Mouse (Mus musculus) 3134 (cell line): ENCODE data around the gene Specc1.

Experiments
- DNase-seq: peaks from one replicate; pipeline ENCODE4 v3.0.0-alpha.2; 2011; ENCODE audit warnings: low spot score; ENCODE audit not compliant: insufficient read length; ENCODE audit errors: extremely low read depth

Specc1 gene

DNA sequence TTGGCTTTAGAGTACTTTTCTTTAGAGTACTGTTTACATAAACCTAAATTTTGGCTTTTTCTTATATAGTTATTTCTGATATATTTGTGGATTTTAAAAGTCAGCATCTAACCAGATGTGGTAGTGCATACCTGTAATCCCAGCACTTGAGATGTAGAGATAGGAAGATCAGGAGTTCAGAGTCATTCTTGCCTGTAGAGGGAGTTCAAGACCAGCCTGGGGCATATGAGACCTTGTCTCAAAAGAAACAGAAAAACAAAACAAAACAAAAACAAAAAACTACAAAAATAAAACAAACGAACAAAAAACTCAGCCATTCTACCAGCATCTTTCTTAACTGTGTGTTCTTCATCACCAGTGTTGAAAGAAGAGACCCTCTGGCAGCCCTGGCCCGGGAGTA lies 204.9 kb downstream of the Specc1 start:
- no peak for DNase-seq

DNA sequence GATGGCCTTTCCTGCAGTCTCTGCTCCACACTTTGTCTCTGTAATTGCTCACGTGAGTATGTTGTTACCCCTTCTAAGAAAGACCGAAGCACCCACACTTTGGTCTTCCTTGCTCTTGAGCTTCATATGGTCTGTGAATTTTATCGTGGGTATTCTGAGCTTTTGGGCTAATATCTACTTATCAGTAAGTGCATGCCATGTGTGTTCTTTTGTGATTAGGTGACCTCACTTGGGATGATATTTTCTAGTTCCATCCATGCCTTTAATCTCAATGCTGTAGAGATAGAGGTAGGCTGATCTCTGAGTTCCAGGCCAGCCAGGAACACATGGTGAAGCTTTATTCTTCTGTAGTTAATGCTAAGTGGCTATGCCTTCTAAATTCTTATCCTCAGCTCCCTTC lies 207.8 kb downstream of the Specc1 start:
- DNase-seq: no peak

DNA sequence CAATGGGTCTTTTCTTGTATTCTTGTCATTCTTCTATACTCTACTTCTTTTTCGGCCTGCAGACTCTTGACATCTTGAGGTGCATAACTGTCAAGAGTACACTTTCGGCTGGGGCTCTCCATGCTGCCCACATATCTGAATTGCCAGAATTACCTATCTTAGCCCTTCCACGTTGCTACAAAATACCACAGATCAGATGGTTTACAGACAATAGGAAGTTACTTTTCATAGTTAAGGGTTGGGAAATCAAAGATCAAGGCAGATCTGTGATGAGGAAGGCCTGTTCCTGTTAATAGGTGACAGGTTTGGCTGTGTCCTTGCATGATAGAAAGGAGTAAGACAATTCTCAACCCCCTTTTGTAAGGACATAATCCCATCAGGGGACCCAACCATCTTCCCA lies 209.9 kb downstream of the Specc1 start:
- no peak for DNase-seq

DNA sequence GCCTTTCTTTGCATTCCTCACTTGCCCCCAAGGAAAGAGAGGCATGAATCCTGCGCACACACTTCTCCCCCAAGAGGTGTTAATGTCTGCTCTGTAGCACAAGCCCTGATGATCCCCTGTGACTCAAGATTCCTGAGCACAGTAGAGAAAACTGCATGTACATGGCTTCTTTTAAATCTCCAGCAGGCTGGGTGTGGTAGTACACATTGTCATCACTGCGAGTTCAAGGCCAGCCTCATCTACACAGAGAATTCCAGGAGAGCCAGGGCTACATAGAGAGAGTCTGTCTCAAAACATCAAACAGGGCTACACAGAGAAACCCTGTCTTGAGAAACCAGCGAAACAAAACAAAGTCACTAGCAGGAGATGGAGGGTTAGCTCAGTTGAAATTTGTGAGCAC lies 211.6 kb downstream of the Specc1 start:
- no peak for DNase-seq

DNA sequence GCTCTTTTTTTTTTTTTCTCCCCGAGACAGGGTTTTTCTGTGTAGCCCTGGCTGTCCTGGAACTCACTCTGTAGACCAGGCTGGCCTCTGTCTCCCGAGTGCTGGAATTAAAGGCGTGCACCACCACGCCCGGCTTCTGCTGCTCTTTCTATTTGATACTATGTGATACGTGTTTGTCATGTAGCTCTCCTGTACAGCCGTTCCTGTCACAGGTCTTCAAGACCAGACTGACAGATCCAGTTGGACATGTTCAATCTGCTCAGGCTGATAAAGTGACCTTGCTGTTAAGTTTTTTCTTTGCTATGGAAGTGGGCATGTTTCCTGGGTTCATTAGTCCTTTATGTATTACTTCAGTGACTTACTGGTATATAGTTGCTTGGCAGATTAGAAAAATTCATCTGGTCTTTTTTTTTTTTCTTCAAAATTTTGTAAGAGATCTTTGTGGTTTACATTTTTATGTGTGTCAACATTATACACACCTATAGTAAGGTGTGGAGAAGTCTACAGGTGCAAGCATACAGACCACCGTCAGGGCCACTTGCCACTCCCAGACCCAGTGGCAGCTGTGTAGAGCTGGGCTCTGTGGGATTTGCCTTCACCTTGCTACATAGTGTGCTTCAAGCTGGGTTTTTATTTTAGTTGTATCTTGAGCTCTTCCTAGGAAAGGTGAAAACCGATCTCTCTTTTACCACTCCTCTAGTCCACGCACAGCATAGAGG lies 221.0 kb downstream of the Specc1 start:
- DNase-seq: no peak

DNA sequence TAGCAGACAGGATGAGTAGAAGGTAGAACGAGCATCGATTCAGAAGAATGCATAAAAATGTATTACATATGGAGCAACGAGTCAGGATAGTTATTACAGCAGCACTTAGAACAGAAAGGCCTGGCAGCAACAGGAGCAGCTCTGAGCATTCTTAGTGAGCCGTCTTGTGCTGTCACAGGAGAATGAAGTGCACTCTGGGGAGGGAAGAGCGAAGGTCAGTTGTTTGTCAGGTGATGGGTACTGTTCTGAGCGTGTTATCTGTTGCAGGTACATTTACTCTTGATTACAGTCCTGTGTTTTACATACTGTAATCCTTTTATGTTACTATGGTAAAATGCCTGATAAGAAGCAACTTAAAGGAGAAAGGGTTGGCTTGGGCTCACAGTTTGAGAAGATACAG lies 224.2 kb downstream of the Specc1 start:
- DNase-seq: no peak

DNA sequence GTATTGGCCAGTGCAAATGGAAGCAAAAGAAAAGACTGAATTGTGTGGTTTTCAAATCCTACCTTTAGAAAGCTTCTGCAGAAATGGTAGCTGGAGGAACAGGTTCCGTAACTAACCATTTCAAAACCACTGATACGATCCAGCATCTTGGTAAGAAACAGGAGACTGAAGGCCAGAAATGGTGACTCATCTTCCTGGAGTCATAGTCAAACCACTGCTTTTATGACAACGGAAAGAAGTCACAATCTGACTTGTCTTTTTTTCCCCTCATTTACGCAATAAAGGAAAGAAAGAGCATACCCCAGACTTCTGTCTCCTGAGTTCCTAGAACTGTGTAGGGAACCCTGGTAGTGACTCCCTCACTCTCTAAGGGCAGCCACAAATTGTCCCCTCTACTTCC lies 228.3 kb downstream of the Specc1 start:
- DNase-seq: peak; percentile 51

DNA sequence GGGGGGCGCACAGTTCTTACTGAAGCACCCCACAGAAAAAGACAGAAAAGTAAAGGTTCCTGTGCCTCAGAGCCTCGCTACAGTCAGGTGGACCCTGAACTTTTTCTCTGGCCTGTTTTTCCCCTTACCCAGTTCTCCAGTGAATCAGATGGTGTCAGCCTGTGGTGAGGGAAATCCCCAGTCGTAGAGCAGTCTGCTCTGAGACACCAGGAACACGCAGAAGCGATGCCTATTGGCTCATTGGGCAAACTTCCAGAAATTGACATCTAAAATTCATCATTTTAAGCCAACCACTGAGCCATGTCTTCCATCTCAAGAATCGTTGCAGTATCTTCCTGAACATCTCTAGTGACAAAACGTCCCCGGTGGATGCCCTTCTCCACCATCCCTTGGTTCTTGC lies 230.5 kb downstream of the Specc1 start:
- DNase-seq: no peak

DNA sequence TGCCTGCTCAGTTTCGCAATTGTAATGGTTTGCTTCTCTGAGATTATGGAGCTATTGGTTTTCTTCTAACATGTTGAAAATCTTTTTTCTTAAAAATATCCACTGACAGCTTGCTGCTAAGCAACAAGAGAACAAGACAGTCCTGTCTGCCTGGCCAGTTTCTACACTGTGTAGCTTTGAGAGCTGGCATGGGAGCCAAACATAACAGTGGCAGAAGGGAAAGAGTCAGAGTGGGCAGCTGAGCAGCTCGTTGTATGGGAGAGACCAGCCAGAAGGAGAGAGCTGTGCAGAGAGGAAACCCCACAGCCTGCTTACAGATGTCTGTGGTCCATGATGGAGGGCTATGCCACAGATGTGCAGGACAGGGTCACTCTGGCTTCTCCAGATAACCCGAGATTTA lies 235.5 kb downstream of the Specc1 start:
- no peak for DNase-seq

DNA sequence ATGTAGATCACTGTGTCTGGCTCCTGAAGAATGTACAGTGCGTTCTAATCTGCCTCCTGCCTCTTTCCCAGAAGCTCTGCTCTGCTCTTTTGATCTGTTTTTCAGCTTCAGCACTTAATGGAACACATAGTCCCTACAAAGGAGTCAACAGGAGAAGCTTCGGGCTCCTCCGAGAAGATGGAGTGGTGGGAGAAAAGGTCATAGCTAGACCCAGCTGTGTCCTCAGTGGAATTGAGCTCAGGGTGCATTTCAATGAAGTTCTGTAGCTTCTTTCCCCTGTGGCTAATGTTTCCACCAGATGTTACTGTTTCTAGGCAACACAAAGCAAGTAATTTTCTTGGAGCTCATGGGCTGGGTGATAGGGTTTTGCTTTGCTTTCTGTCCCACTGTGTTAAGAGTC lies 236.6 kb downstream of the Specc1 start:
- DNase-seq: no peak

DNA sequence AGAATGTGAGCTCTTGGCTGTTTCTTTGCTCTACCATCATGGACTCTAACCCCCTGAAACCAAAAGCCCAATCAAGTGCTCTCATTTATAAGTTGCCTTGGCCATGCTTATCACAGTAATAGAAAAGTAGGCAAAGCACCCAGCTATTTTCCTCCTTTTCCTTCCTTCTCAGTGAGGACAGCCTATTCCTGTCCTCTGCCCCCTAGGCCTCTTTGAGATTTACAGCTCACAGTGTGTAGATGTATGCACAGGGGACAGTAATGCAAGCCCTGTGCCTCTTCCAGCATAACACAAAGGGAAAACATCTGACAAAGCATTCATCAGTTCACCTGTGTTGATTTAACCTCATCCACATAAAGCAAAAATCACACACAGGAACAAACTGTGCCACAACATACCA lies 237.7 kb downstream of the Specc1 start:
- DNase-seq: no peak

DNA sequence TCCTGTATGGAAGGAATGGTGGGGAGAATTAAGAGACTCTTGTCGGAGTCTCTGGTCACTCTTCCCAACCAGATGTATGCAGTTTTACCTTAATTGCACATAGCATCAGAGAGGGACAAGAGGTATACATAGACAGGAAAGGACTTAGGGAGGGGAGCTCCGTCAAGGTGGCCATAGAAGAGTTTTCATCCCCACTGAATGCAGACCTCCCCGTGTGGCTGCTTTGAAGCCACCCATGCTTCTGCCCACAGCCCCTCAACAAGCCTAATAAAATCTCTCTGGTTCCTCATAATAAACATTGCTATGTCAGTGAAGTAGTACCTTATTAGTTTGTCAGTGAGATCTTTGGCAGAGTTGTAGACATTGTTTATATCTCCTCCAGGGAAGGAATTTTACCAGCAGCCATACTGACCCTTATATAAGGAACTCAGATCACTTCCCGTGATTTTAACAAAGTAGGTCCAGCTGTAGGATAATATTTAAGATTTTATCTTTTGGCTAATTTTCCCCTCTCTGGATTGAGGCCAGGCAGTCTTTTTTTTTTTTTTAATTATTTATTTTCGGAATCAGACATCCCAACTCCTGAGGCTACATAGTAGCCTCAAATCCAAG lies 244.4 kb downstream of the Specc1 start:
- DNase-seq: no peak

DNA sequence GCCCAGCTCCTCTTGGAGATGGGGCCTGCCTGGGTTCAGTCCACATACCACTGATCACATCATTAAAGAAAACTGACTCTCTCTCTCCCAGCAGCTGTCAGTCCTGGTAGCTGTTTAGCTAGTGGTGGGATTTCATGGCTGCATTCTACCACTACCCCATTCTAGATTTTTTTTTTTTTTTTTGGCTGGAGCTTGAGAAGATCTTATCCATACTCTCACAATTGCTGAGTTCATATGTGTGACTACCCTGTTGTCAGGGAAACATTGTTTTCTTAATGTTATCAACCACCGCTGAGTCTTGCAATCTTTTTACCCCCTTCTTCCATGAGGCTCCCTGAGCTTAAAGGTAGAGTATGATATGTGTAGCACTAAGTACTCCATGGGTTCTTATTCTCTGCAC lies 246.1 kb downstream of the Specc1 start:
- no peak for DNase-seq

DNA sequence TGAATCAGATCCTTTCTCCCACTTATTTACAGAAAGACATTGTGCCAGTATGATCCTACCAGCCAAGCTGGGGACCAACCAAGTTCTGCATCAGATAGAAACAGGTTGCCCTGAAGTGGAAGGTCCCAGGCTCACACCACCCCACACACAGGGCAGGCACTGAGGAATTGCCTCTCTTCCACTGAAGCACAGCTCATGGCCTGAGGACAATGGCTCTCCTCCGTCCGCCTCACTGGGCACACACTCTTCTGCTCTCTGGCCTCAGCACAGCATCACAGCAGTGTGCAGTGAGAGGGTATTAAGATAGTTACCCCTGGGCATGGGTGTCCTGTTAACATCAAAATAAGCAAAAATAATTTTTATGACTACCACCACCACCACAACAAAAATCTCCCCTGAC lies 252.5 kb downstream of the Specc1 start:
- no peak for DNase-seq

DNA sequence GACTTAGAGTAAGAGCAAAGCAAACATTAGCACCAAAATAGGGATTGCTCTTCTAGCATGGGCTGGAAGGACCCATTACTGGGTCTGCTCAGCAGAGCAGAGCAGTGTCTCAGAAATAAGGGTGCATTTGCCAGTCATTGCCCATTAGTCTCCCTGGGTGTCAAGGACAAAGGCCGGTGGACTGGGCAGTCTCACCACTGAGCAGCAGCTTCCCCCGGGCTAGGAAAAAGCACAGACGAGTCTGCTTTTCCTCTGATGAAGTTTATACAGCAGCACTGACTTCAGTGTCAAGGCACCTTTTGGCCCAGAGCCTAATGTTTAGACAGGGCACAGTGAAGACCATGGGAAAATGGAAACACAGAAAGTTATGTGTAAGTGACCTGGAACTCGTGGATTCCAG lies 253.3 kb downstream of the Specc1 start:
- DNase-seq: no peak

DNA sequence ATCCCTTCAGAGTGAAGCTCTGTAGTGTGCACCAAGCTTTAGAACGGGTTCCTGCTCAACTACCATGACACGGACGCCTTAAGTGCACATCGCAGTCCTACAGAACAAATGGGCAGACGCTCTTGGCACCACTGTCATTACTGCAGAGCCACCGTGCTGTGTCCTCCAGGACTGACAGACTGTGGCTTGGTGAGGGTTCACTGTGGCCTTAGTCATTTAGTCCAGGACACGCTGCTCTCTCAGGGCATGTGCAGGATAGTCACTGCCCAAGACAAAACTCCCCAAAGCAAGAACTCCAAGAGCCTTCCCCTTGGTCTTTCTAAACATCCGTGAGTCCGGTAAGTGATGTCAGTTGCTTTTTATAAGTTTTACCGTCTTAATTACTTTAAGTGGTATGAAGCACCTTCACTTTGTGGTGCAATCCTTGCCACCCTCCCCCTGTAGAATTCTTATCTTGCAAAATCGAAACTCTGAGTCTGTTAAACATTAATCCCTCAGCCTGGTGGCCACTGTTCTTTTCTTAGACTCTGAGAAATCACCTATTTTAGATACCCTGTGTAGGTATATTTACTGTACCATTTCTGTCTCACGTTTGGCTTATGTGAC lies 256.9 kb downstream of the Specc1 start:
- DNase-seq: no peak

DNA sequence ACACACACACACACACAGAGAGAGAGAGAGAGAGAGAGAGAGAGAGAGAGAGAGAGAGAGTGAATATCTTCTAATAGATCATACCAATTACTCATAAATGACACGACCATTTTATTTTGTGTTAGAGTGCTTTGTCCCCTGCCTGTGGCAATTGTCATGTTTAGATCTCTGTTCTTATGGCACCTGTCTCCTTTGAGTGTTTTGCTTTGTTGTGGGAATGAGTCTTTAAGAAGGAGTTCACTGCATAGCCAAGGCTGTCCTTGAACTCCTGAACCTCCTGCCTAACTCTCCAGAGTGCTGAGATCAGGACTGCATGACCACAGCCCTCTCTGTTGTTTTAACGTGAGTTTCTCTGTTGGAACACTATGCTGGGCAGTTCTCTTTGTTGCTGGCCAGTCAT lies 258.5 kb downstream of the Specc1 start:
- no peak for DNase-seq

DNA sequence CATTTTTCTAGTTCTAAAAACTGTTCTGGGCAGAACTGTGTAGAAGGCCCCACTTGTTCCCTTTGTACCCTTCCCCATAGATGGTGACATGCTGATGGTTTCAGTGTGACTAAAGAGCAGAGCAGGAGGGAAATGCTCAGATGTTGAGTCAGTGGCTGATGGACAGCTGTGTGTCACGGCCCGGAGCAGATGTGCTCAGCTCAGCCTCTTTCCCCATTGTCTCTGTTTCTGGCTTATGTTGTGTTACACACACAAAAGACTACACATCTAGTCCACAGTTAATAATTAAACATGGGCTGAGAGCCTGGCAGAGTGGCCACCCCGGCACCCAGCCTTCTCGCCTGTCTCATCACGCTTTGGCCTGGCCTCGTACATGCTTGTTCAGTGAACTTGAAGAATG lies 261.2 kb downstream of the Specc1 start:
- DNase-seq: peak; percentile 57

DNA sequence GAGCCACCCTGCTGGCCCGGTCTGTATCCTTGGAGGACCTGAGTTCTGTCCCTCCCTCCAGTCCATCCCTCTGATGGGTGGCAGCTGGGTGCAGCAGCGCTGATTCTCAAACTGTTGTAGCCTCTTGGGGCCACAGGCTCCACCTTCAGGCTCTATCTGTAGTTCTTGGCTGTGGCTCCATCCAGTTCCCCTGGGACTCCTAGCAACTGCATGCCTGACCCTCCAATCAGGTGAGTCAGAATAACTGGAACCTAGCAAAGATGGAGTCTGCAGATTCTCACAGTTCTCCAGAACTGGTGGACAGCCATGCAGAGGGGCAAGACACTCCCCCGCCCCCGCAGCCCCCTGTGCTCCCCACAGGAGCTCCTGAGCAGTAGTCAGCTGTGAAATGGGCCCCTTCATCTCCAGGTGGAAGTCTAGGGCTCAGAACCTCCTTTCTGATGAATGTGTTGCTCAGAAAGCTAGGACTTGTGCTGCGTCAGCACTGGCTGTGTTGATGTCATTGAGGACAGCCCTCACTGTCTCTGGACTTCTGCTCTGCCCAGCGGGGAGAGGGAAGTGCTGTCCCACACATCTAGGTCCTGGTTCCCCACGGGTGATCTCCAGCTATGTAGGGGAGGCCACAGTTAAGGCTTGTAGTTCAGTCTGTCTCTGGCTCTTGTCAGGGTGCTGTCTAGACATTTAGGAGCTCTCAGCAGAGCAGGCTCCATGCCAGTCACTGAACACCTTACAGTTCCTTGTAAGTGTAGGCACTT lies 264.4 kb downstream of the Specc1 start:
- peak; percentile 88 for DNase-seq

DNA sequence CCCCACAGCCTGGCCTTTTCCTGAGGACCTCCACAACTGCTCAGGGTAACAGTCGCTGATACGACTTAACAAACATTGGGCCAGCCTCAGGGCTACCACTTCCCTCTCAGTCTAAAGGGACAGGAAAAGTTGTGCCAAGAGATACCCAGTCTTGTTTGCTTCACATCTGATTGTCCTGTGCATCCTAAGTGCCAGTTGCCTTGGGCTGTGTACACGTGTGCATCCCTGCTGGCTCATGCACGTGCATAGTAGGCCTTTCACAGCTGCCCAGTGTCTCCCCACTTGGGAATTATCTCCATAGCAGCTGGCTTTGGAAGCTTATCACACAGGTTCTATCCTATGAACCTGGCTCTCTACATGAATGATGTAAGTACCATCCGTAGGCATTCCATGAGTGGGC lies 266.9 kb downstream of the Specc1 start:
- DNase-seq: no peak

DNA sequence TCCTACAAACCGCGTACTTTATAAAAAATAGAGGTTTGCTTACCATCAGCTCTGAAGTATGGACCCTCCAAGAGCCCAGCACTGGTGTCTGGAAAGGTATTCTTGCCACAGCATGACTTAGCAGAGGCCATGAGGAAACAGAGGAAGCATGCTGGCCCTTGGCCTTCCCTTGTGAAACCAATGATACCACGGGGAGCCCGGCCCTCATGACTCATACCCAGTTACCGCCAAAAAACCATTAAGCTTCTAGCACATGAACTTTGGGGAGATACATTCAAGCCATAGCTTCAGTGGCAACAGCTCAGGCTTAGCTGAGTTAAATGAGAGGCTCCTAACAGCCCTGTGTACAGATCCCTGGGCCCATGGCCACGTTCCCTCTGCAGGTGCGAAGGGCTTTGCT lies 267.4 kb downstream of the Specc1 start:
- peak; percentile 62 for DNase-seq

DNA sequence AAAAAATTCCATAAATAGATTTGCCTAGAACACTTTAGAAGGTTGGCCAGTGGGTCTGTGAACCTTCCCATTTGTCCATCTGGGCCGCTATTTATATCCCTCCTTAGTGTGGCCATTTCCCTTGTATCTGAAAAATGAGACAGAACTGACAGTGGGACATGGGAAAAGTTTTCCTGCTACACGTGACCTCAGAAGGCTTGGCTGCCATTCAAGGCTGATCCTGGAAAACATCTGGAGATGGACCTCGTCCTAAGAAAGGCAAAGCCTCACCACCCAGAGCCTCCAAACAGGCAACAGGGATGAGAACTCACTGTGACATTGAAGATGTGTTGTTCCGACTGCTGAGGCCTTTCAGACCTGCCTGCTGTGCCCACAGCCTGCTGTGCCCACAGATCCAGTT lies 268.2 kb downstream of the Specc1 start:
- DNase-seq: no peak
